Mouse (Mus musculus) heart, postnatal 0 days (tissue): Measurements from ENCODE around the gene Lrrc1.

ENCODE experiments used
- CTCF ChIP-seq: IDR thresholded peaks from 2 replicates; pipeline ENCODE4 v1.5.1; 2016; ENCODE audit warnings: antibody characterized with exemption, control low read depth, low read depth
- EP300 ChIP-seq: IDR thresholded peaks from 2 replicates; pipeline ENCODE4 v1.6.1; 2016; ENCODE audit warnings: antibody characterized with exemption, low read depth

- no peak for TF ChIP-seq CTCF
- TF ChIP-seq EP300: no peak
Observed at GRCm38 (mm10) chr9:77528379-77529041, 16.2 kb downstream of the Lrrc1 start.
